Mouse (Mus musculus) megakaryocyte progenitor cell, adult 5-6 weeks (primary cell): ENCODE measurements around the gene Spast. TPM values are rescaled to one million over a fixed set of nuclear protein-coding genes. Genes with fewer than 3 reads are reported as not detected.

ENCODE experiments used
- ATAC-seq: replicated peaks from 2 replicates; pipeline ENCODE4 v1.8.0; 2016; ENCODE audit warnings: mild to moderate bottlenecking, moderate TSS enrichment, inconsistent platforms; ENCODE audit not compliant: poor library complexity
- total RNA-seq, 2 experiments: library from RNA; stranded (forward) in 1 of 2; stranded (reverse) in 1 of 2; fragments of 157-497, 149-512 nt in 1 of 2; fragments of 200-1000 nt in 1 of 2; gene quantifications; 2 replicates each; pipeline versions ENCODE4 v1.2.3 to v1.2.4; 2015 to 2017

The Spast gene
- total RNA-seq, 2 experiments from 2014 or later = 40.7 to 49.5 TPM

DNA sequence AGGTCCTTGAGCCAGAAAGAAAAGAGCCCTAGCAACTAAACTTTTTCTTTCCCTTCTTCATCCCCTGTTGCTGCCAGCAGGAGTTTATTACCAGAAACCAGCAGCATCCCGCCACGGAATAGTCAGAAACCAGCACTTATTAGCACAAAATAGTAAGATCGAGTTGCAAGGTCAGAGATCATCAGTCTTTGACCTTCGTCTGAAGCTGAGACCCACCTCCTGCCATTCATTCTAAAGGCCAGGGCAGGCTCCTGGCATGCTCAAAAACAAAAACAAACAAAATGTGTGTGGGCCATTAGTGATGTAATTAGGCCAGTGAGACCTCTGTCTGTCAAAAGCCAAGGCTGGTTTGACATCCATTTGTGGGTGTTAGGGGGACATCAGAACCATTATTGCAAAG, 79.4 kb downstream of the Spast start:
- no peak for ATAC-seq

GRCm38 (mm10) chr17:74420656-74421055, 81.9 kb downstream of the Spast start:
- ATAC-seq = no peak

DNA sequence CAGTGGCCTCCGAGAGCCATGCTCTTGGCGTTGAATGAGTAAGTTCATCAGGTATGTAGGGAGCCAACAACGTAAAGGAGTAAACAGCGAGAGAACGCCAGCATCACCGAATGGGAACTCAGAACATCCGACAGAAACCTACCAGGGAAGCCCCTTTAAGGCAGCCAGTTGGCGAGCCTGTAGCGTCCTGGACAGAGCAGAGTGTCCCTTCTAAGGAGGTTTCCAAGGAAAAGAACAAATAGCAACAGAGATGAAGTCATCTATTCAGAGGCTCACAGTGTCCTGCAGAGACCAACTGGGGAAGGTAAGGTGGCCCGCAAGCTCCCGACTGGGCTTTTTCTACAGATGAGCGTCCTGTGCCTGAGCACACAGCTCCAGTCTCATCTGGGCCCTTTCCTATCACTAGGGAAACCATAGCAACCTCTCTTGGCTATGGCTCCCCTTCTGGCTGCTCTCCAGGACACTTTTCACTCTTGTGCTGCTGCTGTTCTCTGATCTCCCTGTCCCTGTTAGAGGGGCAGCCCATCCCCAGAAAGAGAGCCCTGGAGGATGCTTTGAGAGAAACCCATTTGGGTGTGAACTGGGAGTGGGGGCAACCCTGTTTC, 85.7 kb downstream of the Spast start:
- no peak for ATAC-seq

GRCm38 (mm10) chr17:74430074-74430473, 91.3 kb downstream of the Spast start:
- no peak for ATAC-seq

DNA sequence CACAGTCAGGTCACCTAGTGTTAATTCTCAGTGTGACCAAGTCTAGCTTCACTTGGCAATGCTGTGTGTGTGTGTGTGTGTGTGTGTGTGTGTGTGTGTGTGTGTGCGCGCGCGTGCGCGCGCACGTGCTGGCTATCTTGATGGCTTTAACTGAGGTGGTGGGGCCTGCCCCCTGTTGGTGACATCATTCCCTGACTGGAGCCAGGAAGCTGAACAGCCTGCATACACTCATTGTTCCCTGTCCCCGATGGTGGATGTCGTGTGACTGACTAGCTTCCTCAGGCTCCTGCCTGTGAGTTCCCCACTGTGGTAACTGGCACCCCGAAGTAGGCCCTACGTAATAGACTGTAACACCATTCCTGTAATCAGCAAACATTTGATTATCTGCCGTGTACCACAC, 92.7 kb downstream of the Spast start:
- peak; percentile 72 for ATAC-seq

DNA sequence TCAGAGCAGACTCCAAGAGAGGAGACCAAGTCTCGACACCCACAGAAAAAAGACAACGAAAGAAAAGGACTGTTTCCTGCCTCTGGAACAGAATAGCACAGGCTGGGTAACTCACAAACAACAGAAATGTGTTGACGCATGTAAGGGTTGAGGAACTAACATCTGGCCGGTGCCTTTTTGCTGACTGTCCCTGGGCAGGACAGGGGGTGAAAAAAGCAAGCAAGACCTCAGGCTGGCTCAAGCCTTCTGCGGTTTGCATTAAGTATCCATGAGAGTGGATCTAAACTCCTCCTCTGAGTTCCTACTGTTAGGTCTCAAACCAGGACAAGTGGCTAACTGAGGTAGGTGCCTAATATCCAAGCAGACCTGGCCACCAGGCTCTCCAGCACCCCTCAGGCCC, 93.8 kb downstream of the Spast start:
- ATAC-seq = no peak

- no peak for ATAC-seq
These were observed 99.0 kb downstream of the Spast start for GRCm38 (mm10) chr17:74437762-74438161.

- ATAC-seq = peak; percentile 99
These were observed 101.7 kb downstream of the Spast start for GRCm38 (mm10) chr17:74440486-74440885.

Other genes with a start within 250 kb of the Spast start
- gene Memo1, start 43.5 kb upstream of the Spast start, total RNA-seq (2015) = 99.8 and 103 TPM in 2 replicates
- gene Memo1, start 43.5 kb upstream of the Spast start, total RNA-seq (2017) = 85.1 and 107 TPM in 2 replicates
- gene Dpy30, start 15.0 kb upstream of the Spast start, total RNA-seq (2015) = 253 TPM in 2 replicates
- 200 and 202 TPM in 2 replicates for gene Dpy30, start 15.0 kb upstream of the Spast start, total RNA-seq (2017)
- gene Slc30a6, start 56.6 kb downstream of the Spast start, total RNA-seq (2015) = 20.2 and 26.4 TPM in 2 replicates
- gene Slc30a6, start 56.6 kb downstream of the Spast start, total RNA-seq (2017) = 14.8 and 19.6 TPM in 2 replicates
- gene Nlrc4, start 120.2 kb downstream of the Spast start, total RNA-seq (2015) = 6.3 and 8.5 TPM in 2 replicates
- 8.6 and 9.4 TPM in 2 replicates for gene Nlrc4, start 120.2 kb downstream of the Spast start, total RNA-seq (2017)
- gene Yipf4, start 150.5 kb downstream of the Spast start, total RNA-seq (2015) = 43.2 and 49.1 TPM in 2 replicates
- 44.0 and 55.6 TPM in 2 replicates for gene Yipf4, start 150.5 kb downstream of the Spast start, total RNA-seq (2017)
- gene Birc6, start 189.3 kb downstream of the Spast start, total RNA-seq (2015) = 159 and 181 TPM in 2 replicates
- gene Birc6, start 189.3 kb downstream of the Spast start, total RNA-seq (2017) = 109 and 135 TPM in 2 replicates